Mouse (Mus musculus) midbrain, embryonic 12.5 days (tissue): ENCODE data around the gene Tmsb15l. TPM values are rescaled to one million over a fixed set of nuclear protein-coding genes. Genes with fewer than 3 reads are reported as not detected.
"Not testable (repeated sequence)": the region's sequence is repeated elsewhere in the genome, so short reads cannot be mapped to it uniquely, and the experiment has no call there.

ENCODE experiments used
- ATAC-seq: fragments of 200-750 bp; cut with Nextera tagmentation; 2 replicates; pipeline ENCODE4 v1.8.0; 2017; ENCODE audit warnings: low read depth, moderate TSS enrichment, moderate library complexity; ENCODE audit not compliant: low FRiP score
- H3K27ac ChIP-seq: fragments of 300-500 bp; sonication (generic); replicated peaks from 2 replicates; pipeline ENCODE4 v1.5.1; 2016; ENCODE audit warnings: mild to moderate bottlenecking
- H3K27me3 ChIP-seq: fragments of 300-500 bp; sonication (generic); 2 replicates; pipeline ENCODE4 v1.6.1; 2016; ENCODE audit warnings: mild to moderate bottlenecking
- H3K36me3 ChIP-seq: fragments of 300-500 bp; sonication (generic); 2 replicates; pipeline ENCODE4 v1.6.1; 2016
- H3K4me1 ChIP-seq: fragments of 300-500 bp; sonication (generic); 2 replicates; pipeline ENCODE4 v1.6.1; 2016
- H3K4me2 ChIP-seq: fragments of 300-500 bp; sonication (generic); replicated peaks from 2 replicates; pipeline ENCODE4 v1.6.1; 2016; ENCODE audit warnings: mild to moderate bottlenecking, moderate library complexity
- H3K4me3 ChIP-seq: fragments of 300-500 bp; sonication (generic); 2 replicates; pipeline ENCODE4 v1.5.1; 2016; ENCODE audit warnings: mild to moderate bottlenecking
- H3K9ac ChIP-seq: fragments of 300-500 bp; sonication (generic); replicated peaks from 2 replicates; pipeline ENCODE4 v1.6.1; 2016; ENCODE audit warnings: mild to moderate bottlenecking, moderate library complexity
- H3K9me3 ChIP-seq: fragments of 300-500 bp; sonication (generic); 2 replicates; pipeline ENCODE4 v1.6.1; 2016; ENCODE audit warnings: mild to moderate bottlenecking
- WGBS: fragments of 180-500 bp; shearing (Covaris S2); methylation state at CpG from one replicate; pipeline ENCODE4 v1.1.7; 2016; 5-methylcytosine and 5-hydroxymethylcytosine counted together
- polyA plus RNA-seq: library from polyadenylated mRNA; unstranded; fragments of >200 nt; fragmentation: Nextera tagmentation; extraction: Ambion mirVana; gene quantifications from 2 replicates; pipeline ENCODE4 v1.2.1, GENCODE M21; 2016

Gene Tmsb15l
- polyA plus RNA-seq, 1 experiment from 2014 or later, result 7.8 TPM

DNA sequence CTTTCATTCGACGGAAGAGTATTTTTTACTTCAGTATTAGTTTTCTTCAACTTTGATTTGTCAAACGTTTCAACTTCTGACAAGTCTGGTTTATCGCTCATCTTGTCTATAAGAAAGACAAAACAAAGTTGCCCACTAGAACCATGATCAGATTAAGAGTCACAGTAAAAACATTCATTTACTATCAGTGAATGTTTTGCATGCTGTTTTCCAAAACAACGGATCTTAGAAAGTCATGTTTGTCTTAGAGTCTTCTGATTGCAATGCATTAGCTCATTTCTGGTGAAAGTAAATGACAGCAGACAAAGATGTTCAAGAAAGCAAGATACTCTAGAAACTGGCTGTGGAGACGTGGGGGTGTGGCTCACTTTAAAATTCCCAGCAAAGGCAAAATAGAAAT, 1.3 kb downstream of the Tmsb15l start, which contains the start of gene Tmsb15b2:
Gene Tmsb15b2 (minus strand): TSS at position 101 of the 400 bp plus-strand sequence.
- H3K9me3 ChIP-seq, ATAC-seq, H3K36me3 ChIP-seq, H3K27me3 ChIP-seq, H3K27ac ChIP-seq, H3K4me1 ChIP-seq: not testable (repeated sequence)
- H3K9ac ChIP-seq, result peak within 1 kb of the TSS; percentile 46
- peak within 1 kb of the TSS; percentile 45 for H3K4me3 ChIP-seq
- H3K4me2 ChIP-seq, result peak within 1 kb of the TSS; percentile 53
- WGBS, result 82% methylated on average over 6 of the region's 6 CpGs

- Histone ChIP-seq H3K36me3 (no peaks in the 10 kb centered on the region), H3K27ac (no peak overlapping the region), H3K27me3 (no peaks in the 10 kb centered on the region), H3K4me1 (no peaks in the 10 kb centered on the region), H3K9me3 (no peaks in the 10 kb centered on the region), H3K4me3 (no peak overlapping the region), H3K9ac (no peak overlapping the region), H3K4me2 (no peak overlapping the region)
- WGBS, result 28% methylated on average over 2 of the region's 2 CpGs
- ATAC-seq, result no peak
Measured at GRCm38 (mm10) chrX:136959688-136960087, 17.0 kb downstream of the Tmsb15l start.

DNA sequence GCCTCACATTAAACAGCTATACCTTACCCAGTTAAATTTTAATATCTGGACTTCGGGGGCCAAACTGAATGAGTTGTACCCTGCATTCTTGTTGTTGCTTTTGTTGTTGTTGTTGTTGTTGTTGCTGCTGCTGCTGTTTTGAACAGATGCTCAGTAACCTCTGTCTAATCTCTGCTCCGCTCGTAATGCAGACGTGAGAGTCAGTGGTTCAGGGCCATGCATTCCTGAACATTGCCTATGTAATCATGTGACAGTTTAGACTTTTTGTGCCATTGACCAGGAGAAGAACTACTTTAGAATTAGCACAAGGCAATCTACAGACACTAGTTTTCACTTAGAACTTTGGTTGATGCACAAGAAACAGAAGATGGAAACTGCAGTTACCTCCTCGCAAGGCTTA, 18.4 kb downstream of the Tmsb15l start:
- not testable (repeated sequence) for H3K4me1 ChIP-seq, H3K9me3 ChIP-seq, H3K27me3 ChIP-seq, H3K27ac ChIP-seq, H3K9ac ChIP-seq, H3K36me3 ChIP-seq
- 0 out of 2 replicates have a peak, but pooled peaks have one; percentile 31 for ATAC-seq
- 60% methylated on average over 5 of the region's 5 CpGs for WGBS
- Histone ChIP-seq H3K4me3 (peak overlapping the region; percentile 24), H3K4me2 (peak overlapping the region; percentile 45)

GRCm38 (mm10) chrX:136957583-136958279, 18.9 kb downstream of the Tmsb15l start:
- WGBS, result 27% methylated on average over 13 of the region's 13 CpGs
- not testable (repeated sequence) for H3K27me3 ChIP-seq, H3K4me1 ChIP-seq, H3K9me3 ChIP-seq, H3K27ac ChIP-seq, H3K9ac ChIP-seq, H3K36me3 ChIP-seq
- Histone ChIP-seq H3K4me2 (peak overlapping the region; percentile 45), H3K4me3 (peak overlapping the region; percentile 39)
- peak; percentile 99 for ATAC-seq

GRCm38 (mm10) chrX:136937985-136938384, 38.7 kb downstream of the Tmsb15l start:
- Histone ChIP-seq H3K36me3 (no peaks in the 10 kb centered on the region), H3K27ac (no peak overlapping the region), H3K27me3 (no peaks in the 10 kb centered on the region), H3K9me3 (no peaks in the 10 kb centered on the region), H3K4me1 (no peaks in the 10 kb centered on the region), H3K4me2 (no peak overlapping the region), H3K9ac (no peak overlapping the region), H3K4me3 (no peak overlapping the region)
- ATAC-seq, result no peak
- WGBS, result 54% methylated on average over 3 of the region's 3 CpGs

- Histone ChIP-seq H3K4me3 (no peak within 1 kb of the TSS), H3K4me1 (no peaks in the 10 kb centered on the region), H3K27me3 (no peaks in the 10 kb centered on the region), H3K36me3 (no peaks in the 10 kb centered on the region), H3K27ac (no peak within 1 kb of the TSS), H3K4me2 (no peak within 1 kb of the TSS), H3K9me3 (no peaks in the 10 kb centered on the region), H3K9ac (no peak within 1 kb of the TSS)
- 91% methylated on average over 14 of the region's 14 CpGs for WGBS
- ATAC-seq, result no peak
Measured at GRCm38 (mm10) chrX:136927031-136927430, 49.6 kb downstream of the Tmsb15l start, which contains the start of gene H2bfm. Gene H2bfm (plus strand): TSS chrX:136927325.

- Histone ChIP-seq H3K4me3 (no peak overlapping the region), H3K4me1 (no peaks in the 10 kb centered on the region), H3K9me3 (no peaks in the 10 kb centered on the region), H3K4me2 (no peak overlapping the region), H3K36me3 (no peaks in the 10 kb centered on the region), H3K27me3 (no peaks in the 10 kb centered on the region), H3K9ac (no peak overlapping the region), H3K27ac (no peak overlapping the region)
- no peak for ATAC-seq
Measured at GRCm38 (mm10) chrX:136925863-136926262, 50.8 kb downstream of the Tmsb15l start.

Other genes starting within 250 kb of the Tmsb15l start
- 544 and 546 TPM in 2 replicates for gene Morf4l2, start 233.2 kb downstream of the Tmsb15l start, polyA plus RNA-seq
- gene Glra4, start 196.7 kb downstream of the Tmsb15l start, polyA plus RNA-seq, result 0.11 and 0.12 TPM in 2 replicates
- 8.1 and 9.3 TPM in 2 replicates for gene Plp1, start 154.2 kb downstream of the Tmsb15l start, polyA plus RNA-seq
- gene Rab9b, start 108.1 kb downstream of the Tmsb15l start, polyA plus RNA-seq, result 8.1 and 9.0 TPM in 2 replicates
- gene H2bfm, start 49.5 kb downstream of the Tmsb15l start, polyA plus RNA-seq, result not detected in 2 replicates
- gene Tmsb15b2, start 1.4 kb downstream of the Tmsb15l start, polyA plus RNA-seq, result 58.2 and 64.8 TPM in 2 replicates
- gene Tmsb15b1, start within 50 bp of the Tmsb15l start, polyA plus RNA-seq, result 23.9 and 24.7 TPM in 2 replicates
- 106 and 119 TPM in 2 replicates for gene Zcchc18, start 16.3 kb upstream of the Tmsb15l start, polyA plus RNA-seq
- gene Slc25a53, start 61.4 kb upstream of the Tmsb15l start, polyA plus RNA-seq, result 12.4 and 12.6 TPM in 2 replicates
- gene Fam199x, start 72.7 kb upstream of the Tmsb15l start, polyA plus RNA-seq, result 12.2 and 13.4 TPM in 2 replicates
- not detected in 2 replicates for gene Esx1, start 145.2 kb upstream of the Tmsb15l start, polyA plus RNA-seq